Mouse (Mus musculus) bone marrow macrophage, adult 2 months (primary cell): Measurements from ENCODE around the gene Urb2. TPM values are rescaled to one million over a fixed set of nuclear protein-coding genes. Genes with fewer than 3 reads are reported as not detected.

Experiments used
- H3K27ac ChIP-seq: 2 replicates; pipeline ENCODE4 v1.5.1; 2012; ENCODE audit warnings: low read depth, low read length; ENCODE audit not compliant: insufficient read depth
- H3K4me1 ChIP-seq: 2 replicates; pipeline ENCODE4 v1.6.1; 2012; ENCODE audit warnings: low read length; ENCODE audit not compliant: control insufficient read depth, insufficient read depth
- H3K4me3 ChIP-seq: 2 replicates; pipeline ENCODE4 v1.5.1; 2012; ENCODE audit warnings: mild to moderate bottlenecking, low read length, moderate library complexity; ENCODE audit not compliant: insufficient read depth
- CTCF ChIP-seq: IDR thresholded peaks from 2 replicates; pipeline ENCODE4 v1.5.1; 2012; ENCODE audit warnings: low read depth, mild to moderate bottlenecking, low read length, moderate library complexity
- POLR2A ChIP-seq: IDR thresholded peaks from 2 replicates; pipeline ENCODE4 v1.6.1; 2012; ENCODE audit warnings: mild to moderate bottlenecking, low read depth, low read length, borderline replicate concordance
- polyA plus RNA-seq: library from polyadenylated mRNA; stranded (reverse); fragments of >200 nt; gene quantifications from 2 replicates; pipeline ENCODE4 v1.2.4, GENCODE M21; 2012; ENCODE audit not compliant: missing spikeins, insufficient read depth, insufficient read length

Gene Urb2
- polyA plus RNA-seq, 1 experiment = 3.7 TPM

- no peak overlapping the region for H3K27ac ChIP-seq
- peaks cover 4% of the 10 kb centered on the region for H3K4me1 ChIP-seq
- no peak overlapping the region for H3K4me3 ChIP-seq
- TF ChIP-seq CTCF (no peak), POLR2A (no peak)
Measured at GRCm38 (mm10) chr8:124089016-124089415, 67.7 kb downstream of the Urb2 start.

GRCm38 (mm10) chr8:124090473-124090872 is 69.2 kb downstream of the Urb2 start:
- TF ChIP-seq POLR2A = no peak
- TF ChIP-seq CTCF = no peak
- H3K4me1 ChIP-seq = peaks cover 3% of the 10 kb centered on the region
- no peak overlapping the region for H3K4me3 ChIP-seq
- no peak overlapping the region for H3K27ac ChIP-seq

Other genes with a start within 250 kb of the Urb2 start
- gene Rab4a, start 215.5 kb upstream of the Urb2 start, polyA plus RNA-seq = 1.2 and 1.7 TPM in 2 replicates
- 3.7 and 5.9 TPM in 2 replicates for gene Ccsap, start 161.3 kb upstream of the Urb2 start, polyA plus RNA-seq
- gene Acta1, start 126.8 kb upstream of the Urb2 start, polyA plus RNA-seq = 4.0 and 5.6 TPM in 2 replicates
- gene Nup133, start 72.2 kb upstream of the Urb2 start, polyA plus RNA-seq = 13.1 and 18.8 TPM in 2 replicates
- gene Abcb10, start 38.4 kb upstream of the Urb2 start, polyA plus RNA-seq = 7.1 TPM in 2 replicates
- 13.2 and 15.7 TPM in 2 replicates for gene Taf5l, start 111 bp upstream of the Urb2 start, polyA plus RNA-seq
- gene Galnt2, start 209.9 kb downstream of the Urb2 start, polyA plus RNA-seq = 43.9 and 57.1 TPM in 2 replicates